ENCODE assay signal across 8 mouse cellular contexts in the genomic region with DNA sequence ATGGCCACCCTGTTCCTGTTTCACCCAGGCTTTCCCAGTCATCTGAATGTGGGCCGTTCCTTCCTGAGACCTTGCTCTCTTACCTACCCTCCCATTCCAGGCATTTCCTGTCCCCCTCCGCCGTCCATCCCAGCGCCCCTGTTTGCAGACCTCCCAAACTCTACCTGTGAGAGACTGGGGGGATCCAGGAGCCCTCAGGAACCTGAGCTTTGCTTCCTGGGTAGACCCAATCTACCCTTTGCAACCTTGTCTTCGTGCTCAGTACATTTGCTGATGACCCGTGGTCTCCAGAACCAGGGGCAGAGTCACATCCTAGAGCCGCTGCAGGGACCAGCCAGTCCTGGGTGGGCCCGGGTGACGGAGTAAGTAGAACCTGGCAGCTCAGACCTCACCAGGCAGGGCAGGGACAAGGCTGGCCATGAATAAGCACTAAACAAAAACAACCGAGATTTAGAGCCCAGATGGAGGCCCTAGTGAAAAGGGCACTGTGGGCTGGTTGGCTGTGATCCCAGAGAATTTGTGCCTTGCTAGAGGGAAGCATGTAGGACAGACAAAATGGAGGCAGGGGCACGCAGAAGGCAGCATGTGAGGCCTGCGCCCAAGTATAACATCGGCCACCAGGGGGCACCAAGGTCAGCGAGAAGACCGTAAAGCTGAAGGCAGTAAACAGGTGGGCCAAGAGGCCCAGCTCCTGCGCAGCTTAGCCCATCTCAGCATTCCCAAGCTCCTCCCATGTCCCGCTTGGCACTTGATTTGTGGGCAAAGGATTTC. TPM values are rescaled to one million over a fixed set of nuclear protein-coding genes. Genes with fewer than 3 reads are reported as not detected.
DNase-seq lines count a peak whose midpoint lies in the region; ATAC-seq lines count a peak whose summit lies in the region.

No protein-coding gene starts in this region.

- 30% methylated on average over 17 of the region's 17 CpGs for WGBS in heart, embryonic 14.5 days
- WGBS in liver, embryonic 13.5 days (ENCODE audit: insufficient replicate concordance): 12% methylated on average over 17 of the region's 17 CpGs
- 38% methylated on average over 17 of the region's 17 CpGs for WGBS in stomach, embryonic 16.5 days

- peak; percentile 66 for ATAC-seq in heart, embryonic 14.5 days (ENCODE audit: insufficient number of reproducible peaks, insufficient read depth, low FRiP score, low read depth)
- peak; percentile 37 for ATAC-seq in liver, embryonic 13.5 days (ENCODE audit: low read depth)
- ATAC-seq in stomach, embryonic 16.5 days (ENCODE audit: insufficient read depth, low FRiP score): peak; percentile 71

- H3K27me3 ChIP-seq in heart, embryonic 14.5 days (ENCODE audit: control insufficient read depth, insufficient read depth, low read length): no peaks in the 10 kb centered on the region
- H3K27me3 ChIP-seq in liver, embryonic 13.5 days: no peaks in the 10 kb centered on the region
- no peaks in the 10 kb centered on the region for H3K27me3 ChIP-seq in stomach, embryonic 16.5 days (ENCODE audit: control insufficient read depth, insufficient read depth, low read length)

- H3K4me2 ChIP-seq in heart, embryonic 14.5 days (ENCODE audit: low read length): peak overlapping the region; percentile 45
- H3K4me2 ChIP-seq in liver, embryonic 13.5 days: peak overlapping the region; percentile 92
- H3K4me2 ChIP-seq in stomach, embryonic 16.5 days (ENCODE audit: low read depth, low read length): peak overlapping the region; percentile 31

- no peaks in the 10 kb centered on the region for H3K36me3 ChIP-seq in heart, embryonic 14.5 days (ENCODE audit: control insufficient read depth, insufficient read depth, low read length)
- peaks cover 41% of the 10 kb centered on the region for H3K36me3 ChIP-seq in liver, embryonic 13.5 days
- no peaks in the 10 kb centered on the region for H3K36me3 ChIP-seq in stomach, embryonic 16.5 days (ENCODE audit: control insufficient read depth, insufficient read depth, low read length)

- H3K9ac ChIP-seq in heart, embryonic 14.5 days (ENCODE audit: low read length): peak overlapping the region; percentile 57
- peak overlapping the region; percentile 93 for H3K9ac ChIP-seq in liver, embryonic 13.5 days
- peak overlapping the region; percentile 62 for H3K9ac ChIP-seq in stomach, embryonic 16.5 days (ENCODE audit: low read length)

- peak overlapping the region; percentile 84 for H3K27ac ChIP-seq in brown adipose tissue, adult 24 weeks (replicated peaks; ENCODE audit: low read depth, low read length)
- H3K27ac ChIP-seq in heart, embryonic 14.5 days (replicated peaks in 1 of 2; ENCODE audit: control insufficient read depth in 1 of 2, insufficient read depth in 1 of 2, low read depth in 2 of 2, low read length in 2 of 2): peak overlapping the region; percentile 89 to 95
- peak overlapping the region; percentile 100 for H3K27ac ChIP-seq in liver, embryonic 13.5 days
- H3K27ac ChIP-seq in stomach, embryonic 16.5 days (ENCODE audit: low read length): peak overlapping the region; percentile 94

- H3K9me3 ChIP-seq in heart, embryonic 14.5 days (ENCODE audit: control insufficient read depth, low read length): no peaks in the 10 kb centered on the region
- H3K9me3 ChIP-seq in liver, embryonic 13.5 days (replicated peaks): no peaks in the 10 kb centered on the region
- H3K9me3 ChIP-seq in stomach, embryonic 16.5 days (replicated peaks; ENCODE audit: control insufficient read depth, low read length): no peaks in the 10 kb centered on the region

- H3K4me3 ChIP-seq in brown adipose tissue, adult 24 weeks (ENCODE audit: insufficient read depth, low read depth, low read length): peak overlapping the region; percentile 24
- no peak overlapping the region for H3K4me3 ChIP-seq in heart, embryonic 14.5 days (ENCODE audit: control insufficient read depth in 1 of 2, insufficient read depth in 1 of 2, low read depth in 1 of 2, low read length in 2 of 2)
- H3K4me3 ChIP-seq in liver, embryonic 13.5 days (replicated peaks): peak overlapping the region; percentile 74
- H3K4me3 ChIP-seq in stomach, embryonic 16.5 days (replicated peaks; ENCODE audit: low read length): no peak overlapping the region

- DNase-seq in CD4-positive, CD25-positive, alpha-beta regulatory T cell, adult 2 months (ENCODE audit: low read depth, low spot score): peak; percentile 96
- DNase-seq in fibroblast of lung, adult 2 months (ENCODE audit: low read depth): peak; percentile 81
- peak; percentile 95 for DNase-seq in kidney, postnatal 14 days
- DNase-seq in liver, embryonic 13.5 days: peak; percentile 90
- peak; percentile 93 for DNase-seq in neural tube, embryonic 10.5 days (ENCODE audit: extremely low spot score, low spot score)

- peaks cover 10% of the 10 kb centered on the region for H3K4me1 ChIP-seq in brown adipose tissue, adult 24 weeks (ENCODE audit: control insufficient read depth, insufficient read depth, insufficient read length, low read length)
- peaks cover 53 to 63% of the 10 kb centered on the region in 2 experiments for H3K4me1 ChIP-seq in heart, embryonic 14.5 days (ENCODE audit: control insufficient read depth in 2 of 2, insufficient read depth in 2 of 2, low read length in 2 of 2)
- H3K4me1 ChIP-seq in liver, embryonic 13.5 days (replicated peaks): peaks cover 85% of the 10 kb centered on the region
- H3K4me1 ChIP-seq in stomach, embryonic 16.5 days (ENCODE audit: control insufficient read depth, insufficient read depth, low read length): peaks cover 54% of the 10 kb centered on the region

RNA-seq across cellular contexts. Expression of gene Tspan32, which starts 2.9 kb away (rescaled TPM):
- polyA plus RNA-seq in brown adipose tissue, adult 24 weeks (2012; ENCODE audit: insufficient read depth, insufficient read length, missing spikeins): 0.83 and 1.3 TPM in 2 replicates
- polyA plus RNA-seq in heart, embryonic 14.5 days (2014; fragmentation: Nextera tagmentation; extraction: Ambion mirVana): 2.3 and 2.7 TPM in 2 replicates
- 89.4 and 99.6 TPM in 2 replicates for polyA plus RNA-seq in liver, embryonic 13.5 days (2015; fragmentation: Nextera tagmentation; extraction: Ambion mirVana)
- polyA plus RNA-seq in stomach, embryonic 16.5 days (2015; fragmentation: Nextera tagmentation; extraction: Ambion mirVana): 4.1 and 6.0 TPM in 2 replicates

RNA-seq across cellular contexts. Expression of gene Ascl2, which starts 38.7 kb away (rescaled TPM):
- not detected in 2 replicates for polyA plus RNA-seq in brown adipose tissue, adult 24 weeks (2012; ENCODE audit: insufficient read depth, insufficient read length, missing spikeins)
- 0.18 TPM in 1 of 2 replicates, not detected in the other for polyA plus RNA-seq in heart, embryonic 14.5 days (2014; fragmentation: Nextera tagmentation; extraction: Ambion mirVana)
- 0.83 and 0.85 TPM in 2 replicates for polyA plus RNA-seq in liver, embryonic 13.5 days (2015; fragmentation: Nextera tagmentation; extraction: Ambion mirVana)
- polyA plus RNA-seq in stomach, embryonic 16.5 days (2015; fragmentation: Nextera tagmentation; extraction: Ambion mirVana): 6.2 and 6.7 TPM in 2 replicates

RNA-seq across cellular contexts. Expression of gene Cd81, which starts 44.8 kb away (rescaled TPM):
- 289 and 375 TPM in 2 replicates for polyA plus RNA-seq in brown adipose tissue, adult 24 weeks (2012; ENCODE audit: insufficient read depth, insufficient read length, missing spikeins)
- polyA plus RNA-seq in heart, embryonic 14.5 days (2014; fragmentation: Nextera tagmentation; extraction: Ambion mirVana): 885 and 947 TPM in 2 replicates
- 130 and 131 TPM in 2 replicates for polyA plus RNA-seq in liver, embryonic 13.5 days (2015; fragmentation: Nextera tagmentation; extraction: Ambion mirVana)
- 638 and 686 TPM in 2 replicates for polyA plus RNA-seq in stomach, embryonic 16.5 days (2015; fragmentation: Nextera tagmentation; extraction: Ambion mirVana)

Comparison
In these comparisons a context has a peak if more than half of its experiments do, and no peak if none do; other contexts are left out.
1. H3K4me3 ChIP-seq: peak in brown adipose tissue, adult 24 weeks (single experiment) and liver, embryonic 13.5 days (single experiment); none in heart, embryonic 14.5 days (0 of 2) and stomach, embryonic 16.5 days (single experiment).
2. H3K4me2 ChIP-seq: peak in every context shown above with its lines; median percentile 92 in liver, embryonic 13.5 days; 45 in heart, embryonic 14.5 days; 31 in stomach, embryonic 16.5 days.
3. RNA of gene Tspan32, which starts 2.9 kb away (polyA plus RNA-seq): 89.4 to 99.6 TPM in liver, embryonic 13.5 days; 4.1 to 6.0 TPM in stomach, embryonic 16.5 days, 2.3 to 2.7 TPM in heart, embryonic 14.5 days and 0.83 to 1.3 TPM in brown adipose tissue, adult 24 weeks; every median in the first group is over 10 times any median in the second.
4. Peak in every context shown above with its lines, with median percentiles within 50 percentile points of each other: DNase-seq, H3K27ac ChIP-seq, ATAC-seq and H3K9ac ChIP-seq.